Mouse (Mus musculus) stomach, postnatal 0 days (tissue): ENCODE results near the gene Eif4g3.

Experiments used
- CTCF ChIP-seq: IDR thresholded peaks from 2 replicates; pipeline ENCODE4 v1.5.1; 2016; ENCODE audit warnings: antibody characterized with exemption, low read depth, mild to moderate bottlenecking, moderate library complexity
- EP300 ChIP-seq: optimal IDR thresholded peaks from 2 replicates; pipeline ENCODE3; 2016; ENCODE audit warnings: antibody characterized with exemption

DNA sequence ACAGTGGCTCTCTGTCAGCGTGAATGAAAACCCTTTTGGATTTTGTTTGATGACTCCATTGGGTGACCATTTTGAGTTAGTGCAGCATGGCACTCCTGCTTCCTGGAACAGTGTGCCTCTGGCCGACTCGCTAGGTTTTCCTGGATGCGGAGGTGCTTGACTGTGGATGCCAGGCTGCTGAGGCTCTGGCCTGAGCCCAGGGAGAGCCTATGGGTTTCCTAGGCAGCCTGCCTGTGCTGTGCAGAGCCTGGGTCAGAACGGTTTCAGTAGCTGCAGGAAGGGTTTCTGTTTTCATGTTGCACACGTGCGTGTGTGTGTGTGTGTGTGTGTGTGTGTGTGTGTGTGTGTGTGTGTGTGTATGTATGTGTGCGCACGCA is 46.4 kb downstream of the Eif4g3 start:
- TF ChIP-seq CTCF (no peak), EP300 (no peak)
